Mouse (Mus musculus): ENCODE data around the gene Rrn3. TPM values are rescaled to one million over a fixed set of nuclear protein-coding genes. Genes with fewer than 3 reads are reported as not detected.
"Not testable (repeated sequence)": the region's sequence is repeated elsewhere in the genome, so short reads cannot be mapped to it uniquely, and the experiment has no call there.

Rrn3 gene
- polyA plus RNA-seq, 2 experiments from 2014 or later: 54.1 to 65.3 TPM

DNA sequence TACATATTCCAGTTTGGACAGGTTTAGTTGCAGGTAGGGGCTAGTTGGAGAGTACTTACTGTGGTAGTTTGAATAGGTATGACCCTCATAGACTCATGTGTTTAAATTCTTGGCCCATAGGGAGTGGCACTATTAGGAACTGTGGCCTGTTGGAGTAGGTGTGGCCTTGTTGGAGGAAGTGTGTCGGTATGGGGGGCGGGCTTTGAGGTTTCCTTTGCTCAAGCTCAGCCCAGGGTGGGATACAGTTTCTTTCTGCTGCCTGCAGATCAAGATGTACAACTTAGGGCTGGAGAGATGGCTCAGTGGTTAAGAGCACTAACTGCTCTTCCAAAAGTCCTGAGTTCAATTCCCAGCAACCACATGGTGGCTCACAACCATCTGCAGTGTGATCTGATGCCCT, 12.9 kb downstream of the Rrn3 start:
- not testable (repeated sequence) for ATAC-seq

- ATAC-seq: peak; percentile 84
These were observed 16.3 kb downstream of the Rrn3 start for GRCm38 (mm10) chr16:13796746-13797175.

- ATAC-seq: no peak
These were observed 20.7 kb downstream of the Rrn3 start for GRCm38 (mm10) chr16:13801231-13801630.

- ATAC-seq: no peak
These were observed 24.2 kb downstream of the Rrn3 start for GRCm38 (mm10) chr16:13804666-13805065.

DNA sequence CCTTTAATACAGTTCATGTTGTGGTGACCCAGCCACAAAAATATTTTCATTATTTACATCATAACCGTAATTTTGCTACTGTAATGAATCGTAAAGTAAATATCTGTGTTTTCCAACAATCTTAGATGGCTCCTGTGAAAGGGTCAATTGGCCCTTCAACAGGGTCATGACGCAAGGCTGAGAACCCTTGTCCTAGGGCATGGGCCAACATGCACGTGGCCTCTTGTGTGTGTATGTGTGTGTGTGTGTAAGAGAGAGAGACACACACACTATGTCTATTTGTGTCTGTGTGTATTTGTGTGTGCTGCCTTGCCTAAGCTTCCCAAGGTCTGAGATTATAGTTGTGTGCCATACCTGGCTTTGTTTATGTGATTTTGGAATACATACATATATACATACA, 27.1 kb downstream of the Rrn3 start:
- ATAC-seq: no peak

DNA sequence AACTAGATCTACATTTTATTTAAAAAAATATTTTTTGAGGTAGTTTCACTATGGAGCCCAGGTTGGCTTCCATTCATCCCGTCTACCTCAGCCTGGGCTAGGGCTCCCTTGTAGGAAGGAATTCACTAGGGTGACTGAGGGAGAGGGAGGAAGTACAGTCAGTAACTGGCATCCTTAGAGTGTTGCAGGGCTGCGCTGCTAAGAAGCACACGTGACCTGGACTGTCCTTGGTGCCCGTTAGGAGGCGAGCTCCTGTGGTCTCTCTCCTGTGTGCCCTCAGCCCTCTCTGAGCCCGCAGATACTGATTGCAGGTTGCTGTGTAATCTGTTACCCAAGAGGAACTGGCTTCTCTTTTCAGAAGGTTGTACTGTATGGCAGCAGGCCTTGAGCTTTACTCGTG, 27.9 kb downstream of the Rrn3 start:
- no peak for ATAC-seq

GRCm38 (mm10) chr16:13812152-13812551, 31.6 kb downstream of the Rrn3 start:
- ATAC-seq: no peak

GRCm38 (mm10) chr16:13813200-13813599, 32.7 kb downstream of the Rrn3 start:
- no peak for ATAC-seq

- ATAC-seq: peak; percentile 84
These were observed 38.3 kb downstream of the Rrn3 start, which contains the start of gene Ntan1 for GRCm38 (mm10) chr16:13818560-13819393. TSS of gene Ntan1 (plus strand) at chr16:13818845.

GRCm38 (mm10) chr16:13819394-13819743, 38.9 kb downstream of the Rrn3 start:
- peak; percentile 43 for ATAC-seq

DNA sequence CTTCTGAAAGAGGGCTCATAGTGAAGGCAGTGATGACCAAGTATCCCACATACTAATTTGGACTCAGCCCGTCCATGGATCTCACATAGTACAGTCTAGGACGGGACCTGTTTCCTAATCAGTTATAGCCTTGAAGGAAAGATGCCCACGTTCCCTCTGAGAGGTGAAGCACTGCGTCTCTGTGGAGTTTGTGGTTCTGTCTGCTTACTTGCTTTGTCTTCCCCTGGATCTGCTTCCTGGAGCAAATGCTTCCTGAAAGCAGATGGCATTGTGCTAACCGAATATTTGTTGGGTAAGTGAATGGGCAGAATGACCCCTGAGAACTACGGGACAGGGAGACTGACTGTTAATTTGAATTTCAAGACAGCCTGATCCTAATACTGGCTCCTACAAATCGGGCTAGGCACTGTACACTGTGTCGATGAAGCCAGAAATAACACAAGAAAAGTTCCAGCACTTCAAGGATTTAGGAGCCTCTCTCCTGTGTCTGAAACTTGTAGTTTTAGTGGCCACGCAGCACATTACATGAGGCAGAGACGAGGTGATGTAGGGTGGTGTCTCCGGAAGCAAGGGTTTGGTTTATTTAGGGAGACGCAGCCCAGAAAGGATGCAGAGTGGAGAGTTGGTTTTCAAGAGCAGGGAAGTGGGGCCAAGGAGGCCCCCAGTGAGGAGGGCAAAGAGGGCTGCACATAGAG, 39.4 kb downstream of the Rrn3 start:
- peak; percentile 4 for ATAC-seq

GRCm38 (mm10) chr16:13820771-13821170, 40.3 kb downstream of the Rrn3 start:
- no peak for ATAC-seq

DNA sequence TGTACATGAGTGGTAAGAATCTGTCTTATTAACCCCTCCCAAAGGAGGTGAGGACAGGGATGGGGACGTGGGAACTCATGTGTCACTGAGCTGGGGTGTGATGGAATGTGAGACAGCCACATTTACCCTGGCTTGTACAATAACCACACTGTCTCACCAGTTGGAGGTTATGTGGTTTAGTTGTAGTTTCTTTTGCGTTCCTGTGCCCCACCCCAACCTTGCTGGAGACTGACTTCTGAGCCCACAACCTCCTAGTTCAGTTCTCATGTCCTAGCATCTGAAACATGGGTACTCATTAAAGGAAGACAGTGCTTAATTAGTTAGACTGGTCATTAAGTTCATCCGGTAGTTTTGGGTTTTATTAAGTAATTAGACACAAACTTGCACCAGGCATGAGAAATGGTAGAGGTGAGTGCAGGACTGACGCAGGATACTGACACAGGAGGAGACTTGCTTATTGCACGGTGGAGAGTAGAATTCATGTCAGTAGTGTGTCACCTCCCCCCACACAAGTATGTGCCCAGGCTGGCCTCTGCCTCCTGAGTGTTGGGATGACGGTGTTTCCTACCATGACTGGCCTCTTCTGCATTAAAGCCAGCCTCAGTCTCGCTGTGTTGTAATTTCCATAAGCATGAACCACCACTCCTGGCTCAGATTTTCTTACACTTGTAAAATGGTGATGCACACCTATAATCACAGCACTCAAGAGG, 45.4 kb downstream of the Rrn3 start:
- ATAC-seq: no peak

DNA sequence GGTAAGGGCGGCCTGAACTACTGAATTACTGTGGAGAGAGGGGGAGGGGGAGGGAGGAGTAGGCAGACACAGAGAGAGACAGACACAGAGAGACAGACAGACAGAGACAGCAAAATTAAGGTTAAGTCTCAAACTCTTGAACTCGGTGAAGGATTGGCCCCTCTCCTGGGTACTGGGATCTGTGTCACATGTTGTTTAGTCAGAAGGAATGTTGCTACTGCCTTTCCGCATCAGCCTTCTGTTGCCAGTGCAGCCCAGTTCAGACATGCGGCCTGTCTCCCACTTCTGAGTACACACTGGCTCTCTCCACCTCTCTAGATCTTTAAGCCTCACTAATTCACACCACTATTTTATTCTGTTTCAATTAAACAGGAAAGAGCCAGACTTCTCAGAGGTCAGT, 46.0 kb downstream of the Rrn3 start:
- no peak for ATAC-seq

GRCm38 (mm10) chr16:13830444-13830843, 49.9 kb downstream of the Rrn3 start:
- no peak for ATAC-seq

- ATAC-seq: no peak
These were observed 51.1 kb downstream of the Rrn3 start for GRCm38 (mm10) chr16:13831606-13832005.

DNA sequence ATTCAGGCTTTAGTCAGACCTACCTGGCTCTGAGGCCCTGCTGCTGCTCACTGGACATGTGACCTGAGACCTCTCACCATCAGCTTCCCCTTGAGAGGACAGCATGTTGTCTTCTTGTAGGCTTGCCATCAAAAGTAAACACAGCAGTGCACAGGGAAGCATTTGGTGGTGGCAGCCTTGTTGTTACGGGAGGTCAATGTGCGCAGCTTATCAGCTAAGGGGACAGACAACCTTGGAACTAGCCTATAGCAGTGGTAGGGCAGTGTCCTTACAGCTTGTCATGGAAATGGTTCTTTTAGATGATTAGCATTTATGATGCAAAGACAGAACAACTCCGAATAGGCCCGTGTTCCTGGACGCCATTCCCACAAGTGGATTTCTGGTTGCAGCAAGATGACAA, 53.9 kb downstream of the Rrn3 start:
- ATAC-seq: no peak

DNA sequence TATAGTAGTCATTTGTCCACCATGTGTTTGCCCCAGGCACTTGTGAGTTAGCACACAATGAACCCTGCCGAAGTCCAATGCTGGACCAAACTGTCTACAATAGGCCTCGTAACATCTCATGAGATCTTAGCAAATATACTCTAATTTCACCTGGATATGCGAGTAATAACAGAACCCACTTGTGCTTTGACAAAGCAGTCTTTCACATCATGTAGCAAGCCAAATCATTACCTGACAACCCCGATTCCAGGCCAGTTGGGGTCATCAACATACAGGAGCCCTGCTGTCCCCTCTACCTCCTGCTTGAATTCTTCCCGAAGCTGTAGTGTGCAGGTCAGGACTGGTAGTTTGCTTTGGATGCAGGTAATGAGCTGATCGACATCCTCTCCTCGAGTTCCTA, 59.5 kb downstream of the Rrn3 start:
- ATAC-seq: no peak

GRCm38 (mm10) chr16:13840956-13841355, 60.4 kb downstream of the Rrn3 start:
- no peak for ATAC-seq

GRCm38 (mm10) chr16:13845031-13845430, 64.5 kb downstream of the Rrn3 start:
- peak; percentile 29 for ATAC-seq

- ATAC-seq: no peak
These were observed 66.2 kb downstream of the Rrn3 start for GRCm38 (mm10) chr16:13846675-13847074.

DNA sequence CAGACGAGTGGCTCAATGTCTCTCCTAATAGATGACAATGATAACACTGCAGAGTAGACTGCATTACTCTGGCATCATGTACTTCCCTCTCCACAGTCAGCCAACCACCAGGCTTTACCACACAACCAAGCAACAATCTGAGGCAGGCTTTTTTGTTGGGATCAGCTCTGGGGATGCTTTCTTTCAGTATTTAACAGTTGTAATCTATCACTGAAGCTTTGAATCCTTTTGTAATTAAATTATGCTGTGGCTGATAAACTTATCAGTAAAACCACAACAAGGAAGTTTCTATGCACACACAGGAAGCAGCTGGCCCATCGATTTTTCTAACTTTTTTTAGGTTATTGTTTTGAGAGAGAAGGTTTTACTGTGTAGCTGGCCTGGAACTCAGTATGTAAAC, 67.8 kb downstream of the Rrn3 start:
- ATAC-seq: peak; percentile 67

- ATAC-seq: no peak
These were observed 70.9 kb downstream of the Rrn3 start for GRCm38 (mm10) chr16:13851446-13851845.
